Mouse (Mus musculus) embryonic fibroblast, embryonic 13.5 days (primary cell): ENCODE measurements at regions not wholly inside any gene's neighbourhood (a gene's known extent, or its start where the extent isn't known, plus 50 kb on each side); places are given as distances from the start of the nearest gene placed in this dataset.

Experiments used
- CTCF ChIP-seq: IDR thresholded peaks from 2 replicates; pipeline ENCODE4 v1.5.1; 2011; ENCODE audit warnings: mild to moderate bottlenecking, control low read depth, low read length, moderate library complexity, borderline replicate concordance; ENCODE audit not compliant: insufficient read depth
- POLR2A ChIP-seq: IDR thresholded peaks from 2 replicates; pipeline ENCODE4 v1.6.1; 2011; ENCODE audit warnings: low read depth, mild to moderate bottlenecking, control low read depth, low read length, moderate library complexity

DNA sequence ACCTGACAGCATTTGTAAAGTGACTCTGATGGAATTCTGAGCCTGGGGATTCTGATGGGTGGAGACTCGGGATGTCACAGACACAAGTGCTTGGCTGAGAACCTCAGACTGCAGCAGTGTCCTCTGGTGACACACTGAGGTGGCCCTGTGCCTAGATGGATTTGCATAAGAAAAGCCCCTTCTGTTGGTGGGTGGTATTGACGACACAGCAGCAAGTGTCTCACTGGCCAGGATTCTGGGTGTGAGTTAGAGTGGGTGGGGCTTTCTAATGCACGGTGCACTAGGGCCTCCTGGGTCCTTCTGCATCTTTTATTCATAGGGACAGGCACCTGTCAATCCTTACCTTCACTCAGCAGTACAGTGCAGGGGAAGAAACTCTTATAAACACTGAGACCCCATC lies 100.9 kb upstream of the Kazn start:
- TF ChIP-seq CTCF (no peak), POLR2A (no peak)
